Mouse (Mus musculus): ENCODE results near the gene Sult2a4. TPM values are rescaled to one million over a fixed set of nuclear protein-coding genes. Genes with fewer than 3 reads are reported as not detected.
"Not testable (repeated sequence)": the region's sequence is repeated elsewhere in the genome, so short reads cannot be mapped to it uniquely, and the experiment has no call there.

Gene Sult2a4
- not detected in 2 replicates for polyA plus RNA-seq (2014; fragmentation: Nextera tagmentation; extraction: Ambion mirVana)

- not testable (repeated sequence) for H3K4me3 ChIP-seq (ENCODE audit: low read depth, low read length); H3K4me1 ChIP-seq (ENCODE audit: control insufficient read depth, insufficient read depth, low read length); H3K27ac ChIP-seq (replicated peaks; ENCODE audit: low read depth, low read length); ATAC-seq (replicated peaks; ENCODE audit: insufficient number of reproducible peaks, low FRiP score, low TSS enrichment, low read depth); H3K36me3 ChIP-seq (replicated peaks; ENCODE audit: control insufficient read depth, insufficient read depth, low read depth, low read length); H3K9ac ChIP-seq (replicated peaks; ENCODE audit: low read length); DNase-seq (ENCODE audit: low spot score); H3K4me2 ChIP-seq (ENCODE audit: low read depth, low read length); H3K9me3 ChIP-seq (replicated peaks; ENCODE audit: control insufficient read depth, low read length); H3K27me3 ChIP-seq (ENCODE audit: control insufficient read depth, insufficient read depth, low read length)
- WGBS, result 90% methylated on average over 6 of the region's 6 CpGs
Measured at GRCm38 (mm10) chr7:13989507-13989906, at the start of gene Sult2a4. Sult2a4 (minus strand) TSS chr7:13989607.

- not testable (repeated sequence) for DNase-seq (ENCODE audit: low spot score); H3K4me2 ChIP-seq (ENCODE audit: low read depth, low read length); H3K36me3 ChIP-seq (replicated peaks; ENCODE audit: control insufficient read depth, insufficient read depth, low read depth, low read length); H3K9ac ChIP-seq (replicated peaks; ENCODE audit: low read length); H3K4me3 ChIP-seq (ENCODE audit: low read depth, low read length); ATAC-seq (replicated peaks; ENCODE audit: insufficient number of reproducible peaks, low FRiP score, low TSS enrichment, low read depth); H3K27me3 ChIP-seq (ENCODE audit: control insufficient read depth, insufficient read depth, low read length); H3K4me1 ChIP-seq (ENCODE audit: control insufficient read depth, insufficient read depth, low read length); H3K9me3 ChIP-seq (replicated peaks; ENCODE audit: control insufficient read depth, low read length); H3K27ac ChIP-seq (replicated peaks; ENCODE audit: low read depth, low read length)
Measured at GRCm38 (mm10) chr7:14030831-14031230, 41.4 kb upstream of the Sult2a4 start.

GRCm38 (mm10) chr7:14013083-14013482 lies 23.7 kb upstream of the Sult2a4 start:
- no peaks in the 10 kb centered on the region for H3K9me3 ChIP-seq (replicated peaks; ENCODE audit: control insufficient read depth, low read length)
- no peak overlapping the region for H3K27ac ChIP-seq (replicated peaks; ENCODE audit: low read depth, low read length)
- H3K36me3 ChIP-seq (replicated peaks; ENCODE audit: control insufficient read depth, insufficient read depth, low read depth, low read length), result no peaks in the 10 kb centered on the region
- ATAC-seq (replicated peaks; ENCODE audit: insufficient number of reproducible peaks, low FRiP score, low TSS enrichment, low read depth) (no peak), DNase-seq (ENCODE audit: low spot score) (no peak)
- 84% methylated on average over 8 of the region's 8 CpGs for WGBS
- H3K27me3 ChIP-seq (ENCODE audit: control insufficient read depth, insufficient read depth, low read length), result no peaks in the 10 kb centered on the region
- no peak overlapping the region for H3K4me2 ChIP-seq (ENCODE audit: low read depth, low read length)
- H3K9ac ChIP-seq (replicated peaks; ENCODE audit: low read length), result no peak overlapping the region
- no peaks in the 10 kb centered on the region for H3K4me1 ChIP-seq (ENCODE audit: control insufficient read depth, insufficient read depth, low read length)
- H3K4me3 ChIP-seq (ENCODE audit: low read depth, low read length), result no peak overlapping the region

DNA sequence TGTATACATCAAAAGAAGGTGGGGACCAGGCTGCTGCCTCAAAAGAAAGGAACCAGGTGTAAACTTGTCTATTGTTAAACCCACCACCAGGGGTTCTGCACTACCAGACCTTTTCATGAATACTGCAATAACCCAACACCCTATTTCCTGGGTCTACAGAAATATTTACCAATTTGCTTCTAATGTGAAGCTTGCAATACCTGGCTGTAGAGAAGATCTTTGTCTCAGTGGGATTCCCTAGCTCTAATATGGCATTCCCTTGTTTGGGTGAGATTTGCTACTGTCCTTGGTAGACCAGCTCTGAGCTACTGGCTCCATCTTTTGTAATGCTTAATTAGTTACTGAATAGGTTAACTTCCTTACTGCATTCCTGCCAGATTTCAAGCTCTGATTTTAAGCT lies 21.3 kb upstream of the Sult2a4 start:
- not testable (repeated sequence) for H3K36me3 ChIP-seq (replicated peaks; ENCODE audit: control insufficient read depth, insufficient read depth, low read depth, low read length); DNase-seq (ENCODE audit: low spot score); H3K4me2 ChIP-seq (ENCODE audit: low read depth, low read length); H3K9me3 ChIP-seq (replicated peaks; ENCODE audit: control insufficient read depth, low read length); ATAC-seq (replicated peaks; ENCODE audit: insufficient number of reproducible peaks, low FRiP score, low TSS enrichment, low read depth); H3K4me3 ChIP-seq (ENCODE audit: low read depth, low read length); H3K27ac ChIP-seq (replicated peaks; ENCODE audit: low read depth, low read length); H3K4me1 ChIP-seq (ENCODE audit: control insufficient read depth, insufficient read depth, low read length); H3K9ac ChIP-seq (replicated peaks; ENCODE audit: low read length); H3K27me3 ChIP-seq (ENCODE audit: control insufficient read depth, insufficient read depth, low read length)

Other genes with a start within 250 kb of the Sult2a4 start
- not detected in 2 replicates for gene Sult2a1, start 152.2 kb downstream of the Sult2a4 start, polyA plus RNA-seq (2014; fragmentation: Nextera tagmentation; extraction: Ambion mirVana)
- gene Sult2a3, start 133.4 kb upstream of the Sult2a4 start, polyA plus RNA-seq (2014; fragmentation: Nextera tagmentation; extraction: Ambion mirVana), result not detected in 2 replicates